Mouse (Mus musculus): ENCODE measurements at regions not wholly inside any gene's neighbourhood (a gene's known extent, or its start where the extent isn't known, plus 50 kb on each side); places are given as distances from the start of the nearest gene placed in this dataset.

DNA sequence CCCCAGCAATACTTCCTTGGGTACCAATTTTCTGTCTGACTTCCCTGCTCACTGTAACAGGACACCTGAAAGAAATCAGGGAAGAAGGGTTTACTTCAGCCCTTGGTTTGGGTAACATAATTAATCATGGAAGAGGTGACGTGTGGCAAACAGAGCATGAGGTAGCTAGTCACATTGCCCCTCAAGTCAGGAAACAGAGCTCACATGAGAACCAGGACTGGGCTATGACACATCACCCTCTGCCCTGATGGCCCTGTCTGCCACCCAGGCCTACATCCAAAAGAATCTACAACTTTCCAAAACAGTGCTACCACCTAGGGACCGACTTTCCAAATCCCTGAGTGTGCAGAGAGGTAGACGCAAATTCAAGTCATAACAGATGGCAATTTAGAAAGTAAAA lies 98.4 kb upstream of the 4930412O13Rik start:
- TF ChIP-seq EP300 (IDR thresholded peaks at IDR 0.05; ENCODE audit: low read depth) (no peak), CTCF (IDR thresholded peaks at IDR 0.05; ENCODE audit: low read depth) (no peak)
